Mouse (Mus musculus) neural tube, embryonic 13.5 days (tissue): ENCODE measurements around the gene Myrf. TPM values are rescaled to one million over a fixed set of nuclear protein-coding genes. Genes with fewer than 3 reads are reported as not detected.

Experiments
- ATAC-seq: fragments of 200-750 bp; cut with Nextera tagmentation; 2 replicates; pipeline ENCODE4 v1.8.0; 2017; ENCODE audit warnings: low read depth, mild to moderate bottlenecking, moderate TSS enrichment, moderate library complexity
- H3K27ac ChIP-seq: fragments of 300-500 bp; sonication (generic); replicated peaks from 2 replicates; pipeline ENCODE4 v1.5.1; 2015; ENCODE audit warnings: moderate library complexity, mild to moderate bottlenecking, inconsistent platforms
- H3K27me3 ChIP-seq: fragments of 300-500 bp; sonication (generic); 2 replicates; pipeline ENCODE4 v1.6.1; 2015; ENCODE audit warnings: mild to moderate bottlenecking, inconsistent platforms
- H3K36me3 ChIP-seq: fragments of 300-500 bp; sonication (generic); 2 replicates; pipeline ENCODE4 v1.6.1; 2015; ENCODE audit warnings: mild to moderate bottlenecking, inconsistent platforms
- H3K4me1 ChIP-seq: fragments of 300-500 bp; sonication (generic); replicated peaks from 2 replicates; pipeline ENCODE4 v1.6.1; 2015; ENCODE audit warnings: inconsistent platforms
- H3K4me2 ChIP-seq: fragments of 300-500 bp; sonication (generic); 2 replicates; pipeline ENCODE4 v1.6.1; 2015; ENCODE audit warnings: inconsistent platforms, mild to moderate bottlenecking, moderate library complexity
- H3K4me3 ChIP-seq: fragments of 300-500 bp; sonication (generic); 2 replicates; pipeline ENCODE4 v1.5.1; 2015; ENCODE audit warnings: mild to moderate bottlenecking, inconsistent platforms
- H3K9ac ChIP-seq: fragments of 300-500 bp; sonication (generic); 2 replicates; pipeline ENCODE4 v1.6.1; 2015; ENCODE audit warnings: moderate library complexity, mild to moderate bottlenecking, inconsistent platforms
- H3K9me3 ChIP-seq: fragments of 300-500 bp; sonication (generic); 2 replicates; pipeline ENCODE4 v1.6.1; 2016; ENCODE audit warnings: inconsistent platforms
- WGBS: fragments of 180-500 bp; shearing (Covaris S2); methylation state at CpG from one replicate; pipeline ENCODE4 v1.1.7; 2015; 5-methylcytosine and 5-hydroxymethylcytosine counted together
- polyA plus RNA-seq: library from polyadenylated mRNA; unstranded; fragments of >200 nt; fragmentation: Nextera tagmentation; extraction: Ambion mirVana; gene quantifications from 2 replicates; pipeline ENCODE4 v1.2.1, GENCODE M21; 2015

The Myrf gene
- polyA plus RNA-seq, result 0.67 and 0.69 TPM in 2 replicates

GRCm38 (mm10) chr19:10240654-10241305 lies at the start of gene Myrf:
Gene Myrf, minus strand, starts transcription at chr19:10240748.
- Histone ChIP-seq H3K4me2 (peak within 1 kb of the TSS; percentile 68), H3K36me3 (no peaks in the 10 kb centered on the region), H3K4me1 (peaks cover 16% of the 10 kb centered on the region), H3K4me3 (peak within 1 kb of the TSS; percentile 44), H3K27me3 (peaks cover 36% of the 10 kb centered on the region), H3K9me3 (no peaks in the 10 kb centered on the region), H3K9ac (peak within 1 kb of the TSS; percentile 68), H3K27ac (no peak within 1 kb of the TSS)
- peak; percentile 71 for ATAC-seq
- 9% methylated on average over 43 of the region's 43 CpGs for WGBS

GRCm38 (mm10) chr19:10289609-10290150 lies 49.1 kb upstream of the Myrf start:
- Histone ChIP-seq H3K36me3 (no peaks in the 10 kb centered on the region), H3K9ac (no peak overlapping the region), H3K27me3 (peaks cover 86% of the 10 kb centered on the region), H3K4me3 (no peak overlapping the region), H3K4me1 (peaks cover 37% of the 10 kb centered on the region), H3K9me3 (no peaks in the 10 kb centered on the region), H3K27ac (no peak overlapping the region), H3K4me2 (no peak overlapping the region)
- 80% methylated on average over 4 of the region's 4 CpGs for WGBS
- no peak for ATAC-seq

- no peak overlapping the region for H3K4me3 ChIP-seq
- H3K4me2 ChIP-seq, result no peak overlapping the region
- H3K27me3 ChIP-seq, result peaks cover 88% of the 10 kb centered on the region
- no peak for ATAC-seq
- 84% methylated on average over 8 of the region's 8 CpGs for WGBS
- H3K4me1 ChIP-seq, result peaks cover 27% of the 10 kb centered on the region
- no peaks in the 10 kb centered on the region for H3K9me3 ChIP-seq
- H3K27ac ChIP-seq, result no peak overlapping the region
- H3K9ac ChIP-seq, result no peak overlapping the region
- H3K36me3 ChIP-seq, result no peaks in the 10 kb centered on the region
Measured at GRCm38 (mm10) chr19:10288125-10289040, 47.8 kb upstream of the Myrf start.

DNA sequence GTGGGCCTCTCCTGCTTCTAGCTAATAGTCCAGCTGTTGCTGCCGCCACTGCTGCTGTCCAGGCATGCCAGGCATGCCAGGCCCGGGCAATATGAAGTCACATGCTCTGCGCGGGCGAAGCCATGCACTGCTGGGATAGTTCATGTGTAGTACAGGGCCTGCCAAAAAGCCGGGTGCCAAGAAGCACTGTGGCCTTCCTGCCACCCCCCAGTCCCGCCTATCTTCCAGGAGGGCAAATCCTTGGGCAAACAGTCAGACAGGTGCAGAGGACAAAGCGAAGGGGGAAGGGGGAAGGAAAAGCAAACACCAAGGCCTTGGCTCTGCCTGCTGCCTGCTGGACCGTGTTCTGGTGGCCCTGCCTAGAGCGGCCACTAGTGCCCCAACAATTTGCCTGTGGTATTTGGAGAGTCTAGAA lies 45.9 kb upstream of the Myrf start:
- no peak for ATAC-seq
- 72% methylated on average over 10 of the region's 10 CpGs for WGBS
- H3K4me3 ChIP-seq, result no peak overlapping the region
- H3K36me3 ChIP-seq, result no peaks in the 10 kb centered on the region
- H3K27ac ChIP-seq, result no peak overlapping the region
- no peak overlapping the region for H3K4me2 ChIP-seq
- no peak overlapping the region for H3K9ac ChIP-seq
- H3K4me1 ChIP-seq, result peaks cover 24% of the 10 kb centered on the region
- no peaks in the 10 kb centered on the region for H3K9me3 ChIP-seq
- H3K27me3 ChIP-seq, result peaks cover 92% of the 10 kb centered on the region

GRCm38 (mm10) chr19:10280771-10281540 lies 40.4 kb upstream of the Myrf start:
- H3K27me3 ChIP-seq, result peaks cover 97% of the 10 kb centered on the region
- H3K9me3 ChIP-seq, result no peaks in the 10 kb centered on the region
- H3K4me1 ChIP-seq, result peaks cover 38% of the 10 kb centered on the region
- no peak overlapping the region for H3K9ac ChIP-seq
- ATAC-seq, result no peak
- H3K27ac ChIP-seq, result no peak overlapping the region
- no peak overlapping the region for H3K4me2 ChIP-seq
- H3K4me3 ChIP-seq, result no peak overlapping the region
- WGBS, result 65% methylated on average over 14 of the region's 14 CpGs
- H3K36me3 ChIP-seq, result no peaks in the 10 kb centered on the region

DNA sequence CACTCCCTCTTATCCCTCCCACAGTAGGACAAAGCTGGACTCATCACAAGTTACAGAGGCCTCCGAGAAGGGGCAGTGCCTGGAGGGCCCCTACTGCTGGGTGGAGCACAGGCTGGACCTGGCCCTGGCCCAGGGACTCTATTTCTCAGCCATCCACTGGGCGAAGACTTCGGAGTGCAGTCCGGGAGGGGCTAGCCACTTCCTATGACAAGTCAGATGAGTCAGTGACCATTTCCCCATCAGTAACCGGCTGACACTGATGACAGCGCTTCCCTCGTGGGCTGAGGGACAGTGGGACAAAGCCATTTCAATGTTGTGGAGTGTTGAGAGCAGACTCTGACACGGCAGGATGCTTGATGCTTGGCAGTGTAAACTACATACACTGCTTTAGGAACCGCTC lies 39.1 kb upstream of the Myrf start:
- peaks cover 37% of the 10 kb centered on the region for H3K4me1 ChIP-seq
- no peak overlapping the region for H3K27ac ChIP-seq
- 85% methylated on average over 9 of the region's 9 CpGs for WGBS
- H3K9ac ChIP-seq, result no peak overlapping the region
- H3K36me3 ChIP-seq, result no peaks in the 10 kb centered on the region
- H3K27me3 ChIP-seq, result peaks cover 95% of the 10 kb centered on the region
- no peaks in the 10 kb centered on the region for H3K9me3 ChIP-seq
- ATAC-seq, result no peak
- H3K4me3 ChIP-seq, result no peak overlapping the region
- no peak overlapping the region for H3K4me2 ChIP-seq

DNA sequence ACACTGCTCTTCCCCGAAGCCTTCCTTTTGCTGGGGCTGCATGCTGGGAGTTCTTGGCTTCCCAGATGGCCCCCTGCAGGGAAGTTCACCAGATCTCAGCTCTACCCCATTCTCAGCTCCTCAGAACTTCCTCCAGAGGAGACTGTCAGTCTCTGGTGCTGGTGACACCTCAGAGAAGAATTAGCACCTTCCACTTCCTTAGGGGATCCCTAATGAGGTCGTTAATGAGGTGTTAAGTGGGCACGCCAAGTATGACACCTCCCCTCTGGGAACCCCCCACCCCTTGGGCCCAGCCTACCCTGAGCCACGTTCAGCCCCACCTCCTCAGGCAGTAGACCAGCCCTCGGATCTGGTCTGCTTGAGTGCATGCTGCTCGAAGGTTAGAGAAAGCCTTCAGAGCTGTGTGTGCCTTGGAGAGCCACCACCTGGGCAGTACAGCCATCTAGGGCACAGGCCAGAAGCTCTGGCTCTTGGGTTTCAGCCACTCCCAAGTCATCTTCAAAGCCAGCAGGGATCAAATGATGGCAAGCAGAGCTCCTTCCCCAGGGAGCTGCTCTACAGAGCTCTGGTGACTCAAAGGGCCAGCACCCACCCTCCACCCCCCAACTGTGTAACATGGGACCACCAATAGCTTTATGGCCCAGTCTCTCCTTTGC lies 38.2 kb upstream of the Myrf start:
- Histone ChIP-seq H3K27ac (no peak overlapping the region), H3K27me3 (peaks cover 93% of the 10 kb centered on the region), H3K9ac (no peak overlapping the region), H3K4me3 (no peak overlapping the region), H3K4me2 (no peak overlapping the region), H3K4me1 (peaks cover 43% of the 10 kb centered on the region), H3K9me3 (no peaks in the 10 kb centered on the region), H3K36me3 (no peaks in the 10 kb centered on the region)
- WGBS, result 13% methylated on average over 6 of the region's 6 CpGs
- no peak for ATAC-seq

- H3K36me3 ChIP-seq, result no peaks in the 10 kb centered on the region
- peaks cover 91% of the 10 kb centered on the region for H3K27me3 ChIP-seq
- no peaks in the 10 kb centered on the region for H3K9me3 ChIP-seq
- H3K4me3 ChIP-seq, result no peak overlapping the region
- WGBS, result 10% methylated on average over 5 of the region's 5 CpGs
- H3K4me1 ChIP-seq, result peaks cover 54% of the 10 kb centered on the region
- H3K27ac ChIP-seq, result 0 out of 2 replicates have a peak overlapping the region, but pooled peaks have one; percentile 46
- ATAC-seq, result peak; percentile 24; the same call in 1 of the 2 replicates
- H3K4me2 ChIP-seq, result peak overlapping the region; percentile 30
- peak overlapping the region; percentile 54; the same call in 1 of the 2 replicates for H3K9ac ChIP-seq
Measured at GRCm38 (mm10) chr19:10277759-10278158, 37.2 kb upstream of the Myrf start.

DNA sequence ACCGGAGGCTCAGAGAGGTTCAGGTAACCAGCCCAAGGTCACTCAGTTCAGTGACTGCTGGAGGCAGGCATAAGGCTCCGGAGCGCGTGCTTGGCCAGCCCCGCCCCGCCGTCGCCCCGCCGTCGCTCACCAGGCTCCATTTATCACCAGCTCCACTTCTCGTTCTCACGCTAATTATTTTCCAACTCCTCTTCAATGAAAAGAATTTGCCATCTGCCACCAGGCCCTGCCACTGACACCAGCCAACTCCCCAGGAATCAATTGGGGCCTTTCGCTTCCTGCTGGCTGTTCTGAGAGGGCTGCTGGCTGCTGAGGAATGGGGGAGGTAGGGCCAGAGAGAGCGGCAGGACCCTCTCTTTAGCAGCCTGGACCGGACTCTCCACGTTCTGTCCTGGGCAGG lies 36.8 kb upstream of the Myrf start:
- H3K27me3 ChIP-seq, result peaks cover 91% of the 10 kb centered on the region
- no peaks in the 10 kb centered on the region for H3K9me3 ChIP-seq
- H3K27ac ChIP-seq, result 0 out of 2 replicates have a peak overlapping the region, but pooled peaks have one; percentile 46
- H3K36me3 ChIP-seq, result no peaks in the 10 kb centered on the region
- H3K9ac ChIP-seq, result peak overlapping the region; percentile 54
- H3K4me3 ChIP-seq, result no peak overlapping the region
- H3K4me2 ChIP-seq, result peak overlapping the region; percentile 30
- 2% methylated on average over 17 of the region's 17 CpGs for WGBS
- peak; percentile 47 for ATAC-seq
- peaks cover 58% of the 10 kb centered on the region for H3K4me1 ChIP-seq

DNA sequence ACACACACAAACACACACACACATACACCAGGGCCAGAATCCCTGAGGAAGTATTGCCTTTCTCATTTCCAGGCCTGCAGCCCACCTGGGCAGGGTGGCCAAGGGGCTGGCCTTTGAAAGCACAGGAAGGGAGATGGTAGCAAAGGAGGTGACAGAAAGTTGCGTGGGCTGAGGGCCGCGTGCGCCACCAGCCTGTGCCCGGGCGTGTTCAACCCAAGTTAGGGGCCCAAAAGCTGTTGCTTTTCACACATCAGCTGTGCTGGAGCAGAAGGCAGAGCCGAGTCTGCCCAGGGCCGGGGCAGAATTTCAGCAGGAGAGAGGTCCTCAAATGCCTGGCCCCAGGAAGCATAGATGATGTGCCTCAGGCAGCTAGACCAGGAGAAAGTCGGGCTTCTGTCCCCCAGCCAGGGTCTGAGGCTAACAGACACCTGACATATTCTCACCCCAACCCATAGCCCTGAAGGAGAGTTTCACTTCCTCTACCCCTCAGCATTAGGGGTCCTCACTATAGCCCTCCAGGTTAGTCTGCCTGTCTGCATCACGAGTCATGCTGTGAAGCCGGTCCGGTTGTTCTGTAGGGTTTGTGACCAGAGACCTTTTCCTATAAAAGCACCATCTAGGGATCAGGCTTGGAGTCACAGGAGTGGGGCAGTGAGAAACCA lies 36.1 kb upstream of the Myrf start:
- Histone ChIP-seq H3K9me3 (no peaks in the 10 kb centered on the region), H3K9ac (0 out of 2 replicates have a peak overlapping the region, but pooled peaks have one; percentile 54), H3K27me3 (peaks cover 91% of the 10 kb centered on the region), H3K4me1 (peaks cover 61% of the 10 kb centered on the region), H3K36me3 (no peaks in the 10 kb centered on the region), H3K27ac (no peak overlapping the region), H3K4me3 (no peak overlapping the region), H3K4me2 (no peak overlapping the region)
- no peak for ATAC-seq
- WGBS, result 63% methylated on average over 12 of the region's 12 CpGs

DNA sequence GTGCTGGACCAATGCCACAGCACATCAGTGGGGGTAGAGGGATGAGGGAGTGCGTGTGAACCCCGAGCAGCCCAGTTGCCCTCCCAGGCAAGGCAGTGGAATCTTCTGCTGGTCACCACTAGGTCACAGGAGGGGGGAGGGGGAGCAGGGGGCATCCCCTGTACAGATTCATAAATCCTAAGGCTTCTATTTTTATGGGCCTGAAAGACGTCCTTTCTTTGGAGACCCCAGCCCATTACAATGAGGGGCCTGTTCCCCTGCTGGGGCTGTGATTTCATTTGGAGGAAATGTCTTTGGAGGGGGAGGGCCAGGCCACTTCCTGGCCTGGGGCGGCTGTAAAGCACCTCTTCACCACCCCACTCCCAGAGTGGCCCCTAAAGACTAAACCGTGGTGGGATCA lies 33.5 kb upstream of the Myrf start:
- 4% methylated on average over 5 of the region's 5 CpGs for WGBS
- no peaks in the 10 kb centered on the region for H3K9me3 ChIP-seq
- H3K9ac ChIP-seq, result peak overlapping the region; percentile 17; the same call in 1 of the 2 replicates
- H3K27me3 ChIP-seq, result peaks cover 91% of the 10 kb centered on the region
- 0 out of 2 replicates have a peak, but pooled peaks have one; percentile 7 for ATAC-seq
- no peak overlapping the region for H3K27ac ChIP-seq
- H3K4me3 ChIP-seq, result no peak overlapping the region
- H3K36me3 ChIP-seq, result no peaks in the 10 kb centered on the region
- no peak overlapping the region for H3K4me2 ChIP-seq
- peaks cover 52% of the 10 kb centered on the region for H3K4me1 ChIP-seq
